Mouse (Mus musculus) embryonic facial prominence, embryonic 14.5 days (tissue): Measurements from ENCODE around the gene Foxp1. TPM values are rescaled to one million over a fixed set of nuclear protein-coding genes. Genes with fewer than 3 reads are reported as not detected.

ENCODE experiments used
- ATAC-seq: fragments of 200-750 bp; cut with Nextera tagmentation; 2 replicates; pipeline ENCODE4 v1.8.0; 2017; ENCODE audit warnings: low read depth, moderate number of reproducible peaks, moderate TSS enrichment
- DNase-seq: peaks from one replicate; pipeline ENCODE4 v3.0.0-alpha.2; 2015; ENCODE audit warnings: low spot score
- H3K27ac ChIP-seq: fragments of 300-500 bp; sonication (generic); replicated peaks from 2 replicates; pipeline ENCODE4 v1.5.1; 2014; ENCODE audit warnings: low read depth, mild to moderate bottlenecking, low read length, moderate library complexity
- H3K27me3 ChIP-seq: fragments of 300-500 bp; sonication (generic); replicated peaks from 2 replicates; pipeline ENCODE4 v1.6.1; 2014; ENCODE audit warnings: low read length; ENCODE audit not compliant: control insufficient read depth, insufficient read depth
- H3K36me3 ChIP-seq: fragments of 300-500 bp; sonication (generic); 2 replicates; pipeline ENCODE4 v1.6.1; 2014; ENCODE audit warnings: low read length, mixed read lengths; ENCODE audit not compliant: control insufficient read depth, insufficient read depth
- H3K4me1 ChIP-seq: fragments of 300-500 bp; sonication (generic); 2 replicates; pipeline ENCODE4 v1.6.1; 2014; ENCODE audit warnings: antibody characterized with exemption, low read length; ENCODE audit not compliant: control insufficient read depth, insufficient read depth
- H3K4me2 ChIP-seq: fragments of 300-500 bp; sonication (generic); 2 replicates; pipeline ENCODE4 v1.6.1; 2014; ENCODE audit warnings: low read depth, mild to moderate bottlenecking, low read length, moderate library complexity, mixed read lengths
- H3K4me3 ChIP-seq: fragments of 300-500 bp; sonication (generic); 2 replicates; pipeline ENCODE4 v1.5.1; 2014; ENCODE audit warnings: low read depth, mild to moderate bottlenecking, low read length
- H3K9ac ChIP-seq: fragments of 300-500 bp; sonication (generic); 2 replicates; pipeline ENCODE4 v1.6.1; 2014; ENCODE audit warnings: low read depth, mild to moderate bottlenecking, low read length, moderate library complexity, mixed read lengths
- H3K9me3 ChIP-seq: fragments of 300-500 bp; sonication (generic); 2 replicates; pipeline ENCODE4 v1.6.1; 2016; ENCODE audit warnings: low read length; ENCODE audit not compliant: control insufficient read depth
- WGBS: fragments of 180-500 bp; shearing (Covaris S2); extraction: QIAGEN DNeasy Blood & Tissue Kit; methylation state at CpG from one replicate; pipeline ENCODE4 v1.1.7; 2014; 5-methylcytosine and 5-hydroxymethylcytosine counted together
- polyA plus RNA-seq: library from polyadenylated mRNA; unstranded; fragments of >200 nt; fragmentation: Nextera tagmentation; extraction: Ambion mirVana; gene quantifications from 2 replicates; pipeline ENCODE4 v1.2.1, GENCODE M21; 2014

Gene Foxp1
- polyA plus RNA-seq, 1 experiment from 2014 or later, result 80.1 TPM

GRCm38 (mm10) chr6:99394801-99395200 is 127.7 kb downstream of the Foxp1 start:
- Histone ChIP-seq H3K27ac (no peak overlapping the region), H3K4me1 (0 out of 2 replicates have a peak, but pooled peaks cover 2% of the 10 kb centered on the region), H3K9me3 (no peaks in the 10 kb centered on the region), H3K27me3 (no peaks in the 10 kb centered on the region), H3K9ac (no peak overlapping the region), H3K4me3 (no peak overlapping the region), H3K4me2 (no peak overlapping the region), H3K36me3 (0 out of 2 replicates have a peak, but pooled peaks cover 4% of the 10 kb centered on the region)
- ATAC-seq (no peak), DNase-seq (no peak)
- 55% methylated on average over 5 of the region's 5 CpGs for WGBS

GRCm38 (mm10) chr6:99392484-99392883 is 130.0 kb downstream of the Foxp1 start:
- Histone ChIP-seq H3K9ac (no peak overlapping the region), H3K27me3 (no peaks in the 10 kb centered on the region), H3K4me3 (no peak overlapping the region), H3K36me3 (0 out of 2 replicates have a peak, but pooled peaks cover 4% of the 10 kb centered on the region), H3K4me1 (peaks cover 12% of the 10 kb centered on the region), H3K4me2 (no peak overlapping the region), H3K9me3 (no peaks in the 10 kb centered on the region), H3K27ac (no peak overlapping the region)
- 88% methylated on average over 6 of the region's 6 CpGs for WGBS
- ATAC-seq (peak; percentile 30; the same call in 1 of the 2 replicates), DNase-seq (peak; percentile 69)

DNA sequence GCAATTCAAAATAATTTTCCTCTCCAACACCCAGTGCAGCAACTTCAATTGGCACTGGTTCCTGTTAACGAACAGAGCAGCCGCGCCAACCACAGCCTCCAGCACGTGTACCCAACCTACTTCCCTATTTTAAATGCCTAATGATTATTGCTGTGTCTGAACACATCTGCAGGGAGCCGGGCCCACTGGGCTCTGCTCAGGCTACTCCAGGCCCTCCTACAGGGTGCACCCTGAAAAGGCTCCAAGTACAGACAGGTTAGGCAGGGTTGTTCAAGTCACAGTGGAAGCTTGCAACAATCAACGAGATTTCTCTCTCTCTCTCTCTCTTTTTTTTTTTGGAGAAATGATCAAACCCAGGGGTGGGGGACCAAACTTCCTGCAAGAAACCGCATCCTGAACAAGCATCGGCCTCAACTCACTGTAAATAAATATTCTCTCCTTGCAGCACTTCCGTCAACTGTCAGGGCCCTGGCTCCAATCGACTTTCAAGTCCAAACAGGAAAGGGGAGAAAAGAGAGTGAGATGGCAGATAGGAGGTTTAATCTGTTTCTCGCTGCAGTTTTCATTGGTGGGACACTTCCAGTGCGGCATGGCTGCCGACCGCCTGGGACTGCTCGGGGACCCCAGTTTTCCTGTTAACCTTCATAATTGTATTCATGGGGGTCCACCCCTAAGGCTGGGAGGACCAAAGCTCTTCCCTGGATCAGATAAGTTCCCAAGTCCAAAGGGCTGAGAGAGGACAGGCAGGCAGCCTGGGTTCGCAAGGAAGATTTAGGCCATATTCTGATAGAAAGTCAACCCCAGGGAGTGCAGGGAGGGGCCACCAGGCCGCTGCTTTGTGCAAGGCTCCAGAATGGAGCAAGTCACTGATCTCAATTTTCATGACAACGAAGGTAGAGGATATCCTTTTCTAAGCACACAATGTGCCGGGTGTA is 133.5 kb downstream of the Foxp1 start:
- 57% methylated on average over 19 of the region's 19 CpGs for WGBS
- Histone ChIP-seq H3K4me3 (no peak overlapping the region), H3K27me3 (no peaks in the 10 kb centered on the region), H3K27ac (peak overlapping the region; percentile 68), H3K36me3 (no peaks in the 10 kb centered on the region), H3K4me1 (peaks cover 12% of the 10 kb centered on the region), H3K9me3 (no peaks in the 10 kb centered on the region), H3K4me2 (no peak overlapping the region), H3K9ac (no peak overlapping the region)
- DNase-seq (peak; percentile 59), ATAC-seq (peak; percentile 67)

DNA sequence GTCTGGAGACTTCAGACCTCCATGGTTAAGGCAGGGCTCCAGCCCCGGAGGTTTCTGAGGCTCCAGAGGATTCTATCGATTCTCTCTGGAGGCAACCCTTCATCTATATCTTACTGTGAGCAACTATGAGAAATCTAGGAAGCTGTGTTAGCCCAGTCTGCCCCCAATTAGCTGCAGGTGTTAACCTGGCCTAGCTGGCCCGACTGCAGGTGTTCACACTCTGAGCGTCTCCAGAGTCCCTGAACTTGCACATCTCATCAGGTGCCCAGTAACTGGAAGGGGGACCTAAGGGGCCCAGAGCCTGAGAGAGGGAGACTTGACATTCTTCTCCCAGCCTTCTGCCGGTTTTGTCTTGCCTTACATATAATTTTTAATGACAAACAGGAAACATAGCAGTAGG is 134.5 kb downstream of the Foxp1 start:
- 74% methylated on average over 5 of the region's 5 CpGs for WGBS
- H3K4me3 ChIP-seq, result no peak overlapping the region
- no peak overlapping the region for H3K27ac ChIP-seq
- peaks cover 12% of the 10 kb centered on the region for H3K4me1 ChIP-seq
- H3K9ac ChIP-seq, result no peak overlapping the region
- no peak overlapping the region for H3K4me2 ChIP-seq
- no peaks in the 10 kb centered on the region for H3K27me3 ChIP-seq
- no peaks in the 10 kb centered on the region for H3K36me3 ChIP-seq
- H3K9me3 ChIP-seq, result no peaks in the 10 kb centered on the region
- DNase-seq (no peak), ATAC-seq (no peak)

GRCm38 (mm10) chr6:99385059-99385604 is 137.4 kb downstream of the Foxp1 start:
- whole genome bisulfite sequencing, result 73% methylated on average over 2 of the region's 2 CpGs
- H3K4me1 ChIP-seq, result peaks cover 12% of the 10 kb centered on the region
- no peaks in the 10 kb centered on the region for H3K36me3 ChIP-seq
- H3K9ac ChIP-seq, result no peak overlapping the region
- ATAC-seq (no peak), DNase-seq (no peak)
- no peaks in the 10 kb centered on the region for H3K9me3 ChIP-seq
- H3K4me2 ChIP-seq, result no peak overlapping the region
- no peak overlapping the region for H3K4me3 ChIP-seq
- H3K27ac ChIP-seq, result no peak overlapping the region
- H3K27me3 ChIP-seq, result no peaks in the 10 kb centered on the region

DNA sequence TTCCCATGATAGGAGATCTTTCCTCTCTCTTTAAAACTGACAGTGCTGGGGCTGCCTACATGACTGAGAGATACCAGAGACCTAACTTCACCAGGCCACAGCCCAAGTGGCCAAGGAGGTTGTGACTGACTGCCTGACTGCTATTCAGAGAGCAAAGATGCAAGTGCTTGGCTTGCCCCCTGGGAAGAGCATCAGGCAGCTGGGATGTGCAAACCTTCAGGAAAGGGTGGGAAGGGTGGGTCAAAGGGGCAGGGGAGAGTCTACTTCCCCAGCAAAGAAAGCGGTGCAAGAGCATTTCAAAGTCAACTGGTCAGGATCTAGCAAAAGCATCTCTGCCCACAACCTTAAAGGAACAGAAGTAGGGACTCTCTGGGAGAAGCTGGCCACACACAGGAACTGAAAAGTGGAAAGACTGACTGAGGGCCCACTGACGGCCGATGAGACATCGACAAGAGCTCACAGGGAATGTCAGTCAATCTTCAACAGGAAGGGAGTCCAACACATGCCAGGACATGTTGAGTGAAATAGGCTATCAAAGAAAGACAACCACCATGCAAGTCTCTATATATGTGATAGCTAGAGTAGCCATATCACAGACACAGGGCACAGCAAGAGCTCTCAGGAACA is 138.6 kb downstream of the Foxp1 start:
- H3K36me3 ChIP-seq, result no peaks in the 10 kb centered on the region
- no peak overlapping the region for H3K4me3 ChIP-seq
- no peak overlapping the region for H3K9ac ChIP-seq
- ATAC-seq, result no peak
- H3K27ac ChIP-seq, result no peak overlapping the region
- DNase-seq, result no peak
- peaks cover 3% of the 10 kb centered on the region for H3K4me1 ChIP-seq
- no peaks in the 10 kb centered on the region for H3K9me3 ChIP-seq
- no peaks in the 10 kb centered on the region for H3K27me3 ChIP-seq
- 65% methylated on average over 4 of the region's 4 CpGs for WGBS
- H3K4me2 ChIP-seq, result no peak overlapping the region

DNA sequence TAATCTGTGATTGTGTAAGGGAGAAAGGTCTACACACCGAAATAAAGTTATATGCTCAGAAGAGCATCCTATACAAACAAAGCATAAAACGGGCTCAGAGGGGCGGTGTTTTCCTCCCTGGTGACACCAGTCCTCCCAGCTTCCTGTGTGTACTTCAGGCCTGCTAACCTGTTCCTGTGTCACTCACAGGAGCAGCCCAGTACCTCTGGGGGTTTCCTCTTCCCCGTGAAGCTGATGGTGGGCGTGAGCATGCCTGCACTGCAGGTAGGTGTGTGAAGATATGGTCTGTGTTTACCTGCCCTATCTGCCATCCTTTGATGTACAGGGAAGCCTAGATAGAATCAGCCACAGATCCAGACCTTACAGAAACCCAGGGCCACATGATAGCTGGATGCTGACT is 142.4 kb downstream of the Foxp1 start:
- Histone ChIP-seq H3K4me2 (no peak overlapping the region), H3K9ac (no peak overlapping the region), H3K4me1 (peaks cover 15% of the 10 kb centered on the region), H3K36me3 (no peaks in the 10 kb centered on the region), H3K27me3 (no peaks in the 10 kb centered on the region), H3K27ac (no peak overlapping the region), H3K9me3 (no peaks in the 10 kb centered on the region), H3K4me3 (no peak overlapping the region)
- DNase-seq (no peak), ATAC-seq (no peak)
- WGBS, result 86% methylated on average over 5 of the region's 5 CpGs

DNA sequence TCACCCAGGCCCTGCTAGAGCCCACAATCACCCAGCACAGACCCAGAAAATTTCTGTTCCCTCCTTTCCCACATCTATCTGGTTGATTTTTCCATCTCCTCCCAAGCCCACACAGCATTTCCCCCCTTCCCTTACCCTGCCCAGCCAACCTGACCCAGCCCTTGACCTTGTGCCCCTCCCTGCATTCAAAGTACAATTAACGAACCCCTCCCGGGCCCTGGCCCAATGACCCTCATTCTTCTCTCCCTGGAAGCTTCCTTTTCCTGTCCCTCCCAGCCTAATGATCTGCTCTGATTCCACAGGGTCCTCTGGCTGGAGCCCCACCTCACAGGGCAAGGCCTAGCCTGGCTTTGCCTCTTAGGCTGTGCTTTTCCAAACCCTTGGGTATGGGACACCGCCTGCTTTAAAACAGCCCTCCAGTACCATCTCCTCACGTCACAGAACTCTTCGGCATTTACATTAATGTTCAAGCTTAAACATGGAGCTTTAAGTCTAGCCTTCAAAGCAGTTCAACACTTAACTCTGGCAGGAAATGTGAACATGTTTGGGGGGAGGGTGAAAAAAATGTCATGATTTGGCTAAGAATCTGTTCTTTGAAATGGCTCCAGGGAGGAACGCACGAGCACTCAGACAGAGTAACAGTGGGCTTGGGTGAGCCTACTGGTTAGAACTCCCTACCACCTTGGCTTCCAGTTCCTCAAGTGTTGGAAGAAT is 143.4 kb downstream of the Foxp1 start:
- peaks cover 15% of the 10 kb centered on the region for H3K4me1 ChIP-seq
- ATAC-seq (no peak), DNase-seq (no peak)
- 69% methylated on average over 7 of the region's 7 CpGs for WGBS
- H3K4me2 ChIP-seq, result no peak overlapping the region
- H3K27me3 ChIP-seq, result no peaks in the 10 kb centered on the region
- no peaks in the 10 kb centered on the region for H3K36me3 ChIP-seq
- H3K4me3 ChIP-seq, result no peak overlapping the region
- H3K9ac ChIP-seq, result no peak overlapping the region
- no peaks in the 10 kb centered on the region for H3K9me3 ChIP-seq
- H3K27ac ChIP-seq, result no peak overlapping the region
